ENCODE assay signal across 16 mouse cellular contexts in genomic region chr4:81530546-81530945, GRCm38 (mm10).
A peak's percentile ranks its signal among the peaks of the same experiment; 100 is the strongest.
DNase-seq lines count a peak whose midpoint lies in the region; ATAC-seq and TF ChIP-seq lines count a peak whose summit lies in the region.
"Had no signal": no experiment of that assay in that cellular context is flagged by ENCODE, and none has a peak within 500 bp of the region (broad histone marks: within the 10 kb centered on the region; RNA-seq: fewer than 3 reads in every experiment).

No protein-coding gene starts in this region.

- H3K36me3 ChIP-seq in embryonic facial prominence, embryonic 14.5 days (ENCODE audit: control insufficient read depth, insufficient read depth, low read length): no peaks in the 10 kb centered on the region
- H3K36me3 ChIP-seq in embryonic facial prominence, embryonic 10.5 days (replicated peaks): no peaks in the 10 kb centered on the region
- H3K36me3 ChIP-seq in thymus, adult 2 months (ENCODE audit: control insufficient read depth, insufficient read depth, low read length): no peaks in the 10 kb centered on the region
- H3K36me3 ChIP-seq in liver, embryonic 12.5 days: no peaks in the 10 kb centered on the region
- H3K36me3 ChIP-seq: hindbrain, embryonic 12.5 days; limb, embryonic 12.5 days; neural tube, embryonic 13.5 days had no signal

- H3K9me3 ChIP-seq in embryonic facial prominence, embryonic 14.5 days (ENCODE audit: control insufficient read depth, low read length): no peaks in the 10 kb centered on the region
- no peaks in the 10 kb centered on the region for H3K9me3 ChIP-seq in embryonic facial prominence, embryonic 10.5 days
- no peaks in the 10 kb centered on the region for H3K9me3 ChIP-seq in liver, embryonic 12.5 days (replicated peaks)
- H3K9me3 ChIP-seq: hindbrain, embryonic 12.5 days; limb, embryonic 12.5 days; megakaryocyte, embryonic 14.5 days; neural tube, embryonic 13.5 days had no signal

- DNase-seq in embryonic facial prominence, embryonic 14.5 days (ENCODE audit: low spot score): peak; percentile 69
- DNase-seq in embryonic facial prominence, embryonic 10.5 days (ENCODE audit: low spot score): no peak
- peak; percentile 3 for DNase-seq in urinary bladder, postnatal 14 days (ENCODE audit: low spot score)
- no peak for DNase-seq in urinary bladder, adult 2 months (ENCODE audit: low spot score)
- peak; percentile 7 for DNase-seq in heart, postnatal 25 days (ENCODE audit: low spot score)
- DNase-seq in thymus, adult 2 months: no peak
- DNase-seq: B cell, adult 2 months; cerebellum, adult 9-11 months; retina, postnatal 1 day had no signal

- no peak for TF ChIP-seq CTCF in thymus, adult 2 months (IDR thresholded peaks at IDR 0.05; ENCODE audit: borderline replicate concordance, control insufficient read depth, extremely low read depth, insufficient read depth, low read length, poor library complexity)

- intact Hi-C loops in heart, postnatal 25 days (cut with DNase I): no loop called here

- H3K4me2 ChIP-seq in embryonic facial prominence, embryonic 14.5 days (ENCODE audit: low read depth, low read length): no peak overlapping the region
- H3K4me2 ChIP-seq in liver, embryonic 12.5 days: no peak overlapping the region
- H3K4me2 ChIP-seq: hindbrain, embryonic 12.5 days; limb, embryonic 12.5 days; neural tube, embryonic 13.5 days had no signal

- 63% methylated on average over 2 of the region's 2 CpGs for WGBS in embryonic facial prominence, embryonic 14.5 days
- 90% methylated on average over 2 of the region's 2 CpGs for WGBS in embryonic facial prominence, embryonic 10.5 days
- WGBS in thymus, adult 2 months: 92% methylated on average over 2 of the region's 2 CpGs
- 88% methylated on average over 2 of the region's 2 CpGs for WGBS in liver, embryonic 12.5 days (ENCODE audit: insufficient replicate concordance)

- no peak overlapping the region for H3K27ac ChIP-seq in embryonic facial prominence, embryonic 14.5 days (replicated peaks; ENCODE audit: low read depth, low read length)
- H3K27ac ChIP-seq in embryonic facial prominence, embryonic 10.5 days (replicated peaks): no peak overlapping the region
- H3K27ac ChIP-seq in thymus, adult 2 months (ENCODE audit: control insufficient read depth, insufficient read depth, low read length): no peak overlapping the region
- H3K27ac ChIP-seq in liver, embryonic 12.5 days: no peak overlapping the region
- H3K27ac ChIP-seq: heart, adult 2 months; hindbrain, embryonic 12.5 days; left cerebral cortex, adult 2 months; limb, embryonic 12.5 days; neural tube, embryonic 13.5 days had no signal

- H3K9ac ChIP-seq in embryonic facial prominence, embryonic 14.5 days (ENCODE audit: low read depth, low read length): no peak overlapping the region
- no peak overlapping the region for H3K9ac ChIP-seq in liver, embryonic 12.5 days
- H3K9ac ChIP-seq: hindbrain, embryonic 12.5 days; limb, embryonic 12.5 days; neural tube, embryonic 13.5 days had no signal

- ATAC-seq in embryonic facial prominence, embryonic 14.5 days (ENCODE audit: low read depth): no peak
- ATAC-seq in liver, embryonic 12.5 days: no peak

- no peaks in the 10 kb centered on the region for H3K27me3 ChIP-seq in embryonic facial prominence, embryonic 14.5 days (replicated peaks; ENCODE audit: control insufficient read depth, insufficient read depth, low read length)
- H3K27me3 ChIP-seq in embryonic facial prominence, embryonic 10.5 days (replicated peaks; ENCODE audit: low read depth, poor library complexity, severe bottlenecking): no peaks in the 10 kb centered on the region
- no peaks in the 10 kb centered on the region for H3K27me3 ChIP-seq in thymus, adult 2 months (ENCODE audit: control insufficient read depth, insufficient read depth, low read length)
- H3K27me3 ChIP-seq in liver, embryonic 12.5 days (replicated peaks): no peaks in the 10 kb centered on the region
- H3K27me3 ChIP-seq: hindbrain, embryonic 12.5 days; limb, embryonic 12.5 days; megakaryocyte, embryonic 14.5 days; neural tube, embryonic 13.5 days had no signal

- no peaks in the 10 kb centered on the region for H3K4me1 ChIP-seq in embryonic facial prominence, embryonic 14.5 days (ENCODE audit: control insufficient read depth, insufficient read depth, low read length)
- no peaks in the 10 kb centered on the region for H3K4me1 ChIP-seq in embryonic facial prominence, embryonic 10.5 days
- no peaks in the 10 kb centered on the region for H3K4me1 ChIP-seq in thymus, adult 2 months (replicated peaks; ENCODE audit: control insufficient read depth, insufficient read depth, low read length)
- H3K4me1 ChIP-seq in liver, embryonic 12.5 days: no peaks in the 10 kb centered on the region
- H3K4me1 ChIP-seq: hindbrain, embryonic 12.5 days; megakaryocyte, embryonic 14.5 days; neural tube, embryonic 13.5 days had no signal

- no peak overlapping the region for H3K4me3 ChIP-seq in embryonic facial prominence, embryonic 14.5 days (ENCODE audit: low read depth, low read length)
- no peak overlapping the region for H3K4me3 ChIP-seq in embryonic facial prominence, embryonic 10.5 days
- H3K4me3 ChIP-seq in thymus, adult 2 months (ENCODE audit: control insufficient read depth, insufficient read depth, low read length): no peak overlapping the region
- no peak overlapping the region for H3K4me3 ChIP-seq in liver, embryonic 12.5 days
- H3K4me3 ChIP-seq: heart, adult 2 months; hindbrain, embryonic 12.5 days; left cerebral cortex, adult 2 months; limb, embryonic 12.5 days; megakaryocyte, embryonic 14.5 days; neural tube, embryonic 13.5 days had no signal

- TF ChIP-seq POLR2A in thymus, adult 2 months (IDR thresholded peaks at IDR 0.05; ENCODE audit: control insufficient read depth, extremely low read depth, insufficient read depth, low read length, poor library complexity): no peak

Comparison
In these comparisons a context has a peak if more than half of its experiments do, and no peak if none do; other contexts are left out.
1. DNase-seq: peak in embryonic facial prominence, embryonic 14.5 days (single experiment), urinary bladder, postnatal 14 days (single experiment) and heart, postnatal 25 days (single experiment); none in embryonic facial prominence, embryonic 10.5 days (single experiment), urinary bladder, adult 2 months (single experiment) and thymus, adult 2 months (single experiment).